Mouse (Mus musculus) heart, postnatal 10 days (tissue): ENCODE measurements at regions not wholly inside any gene's neighbourhood (a gene's known extent, or its start where the extent isn't known, plus 50 kb on each side); places are given as distances from the start of the nearest gene placed in this dataset.

ENCODE experiments used
- DNase-seq, 2 experiments: peaks; one replicate each; pipeline ENCODE4 v3.0.0; 2021
- intact Hi-C: fragments of 180-260 bp; cut with DNase I; formaldehyde crosslinking; loops from one replicate; pipeline ENCODE4 v1.15.1; 2025

DNA sequence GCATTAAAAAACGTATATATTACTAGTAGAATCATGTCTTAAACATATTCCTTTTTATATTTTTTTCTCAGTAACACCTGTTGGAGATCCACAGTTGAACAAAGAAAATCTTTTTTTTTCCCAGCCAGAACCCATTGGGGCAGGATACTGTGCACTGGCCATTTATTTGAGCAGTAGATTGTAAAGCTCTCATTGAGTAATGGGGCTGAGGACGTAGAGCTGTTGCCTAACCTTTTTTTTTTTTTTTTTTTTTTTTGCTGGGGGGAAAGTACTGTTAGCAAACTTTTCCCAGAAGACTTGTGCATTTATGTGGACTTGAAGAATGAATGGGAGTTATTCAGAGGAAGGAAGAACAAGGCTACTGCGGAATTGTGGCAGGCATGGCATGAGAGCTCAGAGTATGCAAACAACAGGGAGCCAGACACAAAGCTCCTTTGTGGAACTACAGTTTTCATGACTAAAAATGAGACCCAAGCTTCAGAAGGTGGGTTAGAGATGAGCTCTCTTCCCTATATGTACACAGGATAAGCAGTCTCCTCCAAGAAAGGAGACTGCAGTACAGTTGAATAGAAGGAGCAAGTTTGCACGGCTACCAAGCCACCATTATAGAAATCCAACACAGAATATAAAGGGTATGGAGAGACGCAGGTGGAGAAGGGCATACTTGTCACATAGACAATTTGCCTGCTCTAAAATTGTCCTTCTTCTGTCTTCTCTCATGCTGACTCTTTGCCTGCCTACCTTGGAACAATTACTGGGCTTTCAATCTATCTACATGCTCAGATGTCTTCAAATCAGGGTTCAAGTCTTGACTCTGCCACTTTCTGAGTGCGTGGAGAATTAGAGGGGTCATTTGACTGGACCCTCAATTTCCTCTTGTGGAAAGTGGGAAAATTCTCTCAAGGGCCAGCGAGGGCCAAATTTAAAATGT lies 100.7 kb upstream of the Hs3st1 start:
- intact Hi-C loops, result no loop called here
- no peak for DNase-seq

DNA sequence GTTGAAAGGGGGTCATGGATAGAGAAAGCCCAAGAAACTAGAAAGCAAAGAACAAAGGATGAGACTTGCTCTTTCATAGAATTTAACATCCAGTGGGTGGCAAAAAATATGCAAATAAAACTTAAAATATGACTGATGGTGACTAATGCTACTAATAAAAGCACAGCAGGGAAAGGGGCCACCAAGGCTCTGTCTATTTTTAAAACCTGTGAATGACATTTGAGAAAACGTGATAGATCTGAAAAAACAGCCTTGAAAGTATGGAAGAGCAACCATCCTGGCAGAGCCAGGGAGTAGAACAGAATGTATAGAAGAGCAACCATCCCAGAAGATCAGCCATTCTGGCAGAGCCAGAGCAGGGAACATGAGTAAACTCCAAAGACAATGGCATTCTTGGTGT lies 91.9 kb upstream of the Hs3st1 start:
- intact Hi-C loops, result no loop called here
- DNase-seq, result no peak

DNA sequence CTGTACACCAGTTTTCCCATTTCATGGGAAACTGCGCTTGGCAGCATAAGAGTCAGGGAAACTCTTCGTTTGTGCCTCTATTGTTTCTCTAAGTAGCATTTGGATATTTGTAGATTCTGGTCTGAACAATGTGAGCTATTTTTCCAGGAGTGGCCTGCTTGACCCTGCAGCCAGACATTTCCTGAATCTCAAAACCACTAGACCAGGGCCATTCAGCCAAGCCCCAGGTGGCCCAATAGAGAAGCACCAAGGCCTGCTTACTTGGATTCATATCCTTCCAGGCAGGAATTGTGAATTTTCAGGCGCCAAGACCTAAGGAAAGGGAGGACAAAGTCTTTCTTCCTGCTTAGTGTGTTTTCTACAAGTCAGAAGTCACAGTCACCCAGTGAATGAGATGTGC lies 85.9 kb upstream of the Hs3st1 start:
- peak; percentile 40 to 44 for DNase-seq
- intact Hi-C loops, result loop anchor here (5.0 kb wide), 2 partner anchors 86 to 121 kb away; no protein-coding TSS in a partner anchor

DNA sequence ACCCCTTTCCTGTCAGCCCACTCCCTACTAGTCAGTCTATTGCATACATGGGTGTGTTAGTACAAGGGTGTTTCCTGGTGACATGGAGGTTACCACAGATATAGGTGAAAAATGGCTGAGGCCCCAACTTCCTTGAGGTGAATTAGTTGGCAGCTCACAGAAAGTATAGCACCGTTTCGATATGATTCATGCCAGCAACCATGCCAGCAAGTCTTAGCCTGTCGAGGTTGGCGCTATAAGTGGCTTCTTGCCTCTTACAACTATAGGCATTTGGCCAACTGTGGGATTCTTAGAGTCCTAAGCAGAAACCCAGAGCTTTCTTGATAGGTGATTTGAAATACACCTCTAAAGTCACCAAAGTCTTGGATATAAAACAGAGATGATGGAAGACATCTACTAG lies 85.3 kb upstream of the Hs3st1 start:
- intact Hi-C loops, result loop anchor here (5.0 kb wide), 2 partner anchors 87 to 122 kb away; no protein-coding TSS in a partner anchor
- DNase-seq, result no peak

DNA sequence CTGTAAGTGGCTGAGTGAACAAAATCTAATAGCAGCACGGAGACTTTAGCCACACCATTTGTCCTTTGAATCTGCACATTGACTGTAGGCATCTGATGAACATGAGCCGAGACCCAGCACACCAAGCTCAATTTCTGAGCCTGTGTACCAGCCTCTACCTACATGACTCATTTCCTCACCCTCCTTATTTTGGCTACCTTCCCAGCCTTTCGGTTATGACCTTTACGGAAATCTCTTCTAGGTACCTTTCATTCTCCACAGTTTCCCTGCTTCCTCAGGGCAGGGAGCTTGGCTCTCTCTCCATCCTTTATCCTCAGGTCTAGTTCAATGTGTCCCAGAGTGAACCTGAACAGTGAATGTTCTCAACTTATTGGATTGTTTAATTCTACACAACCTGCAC lies 77.3 kb upstream of the Hs3st1 start:
- peak; percentile 10 to 18 for DNase-seq
- intact Hi-C loops, result loop anchor here (5.0 kb wide), 2 partner anchors 70 to 190 kb away; no protein-coding TSS in a partner anchor

DNA sequence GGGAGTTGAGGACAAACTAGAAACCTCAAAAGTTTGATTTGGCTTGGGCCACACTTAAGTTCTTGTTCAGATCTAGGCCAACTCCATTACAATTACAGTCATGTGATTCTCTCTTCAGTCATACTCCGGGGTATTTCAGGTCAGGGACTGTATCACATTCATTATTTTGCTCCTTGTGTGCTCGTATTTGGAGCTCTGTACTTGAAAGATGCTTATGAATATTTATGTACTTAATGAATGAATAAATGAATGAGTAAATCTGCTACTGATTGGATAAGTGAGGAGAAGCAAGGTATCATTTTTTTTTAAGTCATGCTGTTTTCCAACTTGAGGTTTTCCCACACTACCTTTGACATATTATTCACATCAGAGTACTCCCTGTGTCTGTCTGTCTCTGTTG lies 69.4 kb upstream of the Hs3st1 start:
- intact Hi-C loops, result no loop called here
- DNase-seq, result no peak

DNA sequence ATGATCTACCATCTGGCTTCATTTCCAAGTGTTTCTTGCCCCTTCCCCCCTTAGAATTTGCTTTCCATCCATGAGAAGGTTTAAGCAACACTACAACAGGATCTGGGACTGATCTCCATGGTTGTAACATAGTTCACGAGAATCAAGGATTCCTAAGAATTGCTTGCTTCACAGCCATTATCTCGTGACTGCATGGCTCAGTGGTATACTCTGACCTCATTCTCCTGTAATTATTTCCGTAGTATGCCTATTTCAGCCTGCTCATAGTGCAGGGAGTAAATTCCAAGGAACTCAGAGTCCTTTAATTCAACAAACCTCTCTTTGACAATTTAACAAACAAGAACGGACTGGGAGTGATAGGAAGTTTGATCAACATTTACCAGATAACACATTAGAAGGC lies 51.4 kb upstream of the Hs3st1 start:
- DNase-seq, result no peak
- intact Hi-C loops, result no loop called here
